Mouse (Mus musculus) urinary bladder, postnatal 25 days (tissue): ENCODE measurements around the gene Hoxc6.

Experiments
- DNase-seq: peaks from one replicate; pipeline ENCODE4 v3.0.0; 2022; ENCODE audit warnings: low spot score

Hoxc6 gene

GRCm38 (mm10) chr15:102969296-102969695 is 28.8 kb upstream of the Hoxc6 start:
- DNase-seq = no peak

DNA sequence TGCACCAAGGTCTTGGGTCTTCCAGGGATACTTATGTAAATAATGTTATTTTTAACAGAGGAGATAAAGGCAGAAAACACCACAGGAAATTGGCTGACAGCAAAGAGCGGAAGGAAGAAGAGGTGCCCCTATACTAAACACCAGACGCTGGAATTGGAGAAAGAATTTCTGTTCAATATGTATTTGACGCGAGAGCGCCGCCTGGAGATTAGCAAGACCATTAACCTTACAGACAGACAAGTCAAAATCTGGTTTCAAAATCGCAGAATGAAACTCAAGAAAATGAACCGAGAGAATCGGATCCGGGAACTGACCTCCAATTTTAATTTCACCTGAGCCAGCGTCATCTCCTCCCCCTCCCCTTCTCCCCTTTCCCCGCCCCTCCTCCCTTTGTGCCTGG is 27.3 kb upstream of the Hoxc6 start:
- DNase-seq = peak; percentile 40

DNA sequence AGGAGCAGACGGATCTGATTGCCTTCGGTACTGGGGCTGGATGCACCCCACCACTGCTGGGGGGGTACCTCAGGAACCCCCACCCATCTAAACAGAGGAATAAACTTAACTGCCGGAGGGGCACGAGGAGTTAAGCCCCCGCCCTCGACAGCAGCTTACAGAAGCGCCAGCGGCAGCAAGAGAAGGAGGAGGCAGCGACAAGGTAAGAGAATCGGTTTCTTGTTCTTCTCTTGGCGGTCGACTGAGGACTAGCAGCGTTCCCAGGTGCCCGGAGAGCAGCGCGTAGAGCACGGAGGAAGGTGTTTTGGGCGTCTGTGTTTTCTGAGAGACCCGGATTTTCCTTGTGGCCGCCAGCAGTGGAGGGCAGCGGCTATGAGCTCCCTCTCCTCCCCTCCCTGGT is 25.8 kb upstream of the Hoxc6 start:
- no peak for DNase-seq

GRCm38 (mm10) chr15:102972753-102973152 is 25.3 kb upstream of the Hoxc6 start:
- no peak for DNase-seq

DNA sequence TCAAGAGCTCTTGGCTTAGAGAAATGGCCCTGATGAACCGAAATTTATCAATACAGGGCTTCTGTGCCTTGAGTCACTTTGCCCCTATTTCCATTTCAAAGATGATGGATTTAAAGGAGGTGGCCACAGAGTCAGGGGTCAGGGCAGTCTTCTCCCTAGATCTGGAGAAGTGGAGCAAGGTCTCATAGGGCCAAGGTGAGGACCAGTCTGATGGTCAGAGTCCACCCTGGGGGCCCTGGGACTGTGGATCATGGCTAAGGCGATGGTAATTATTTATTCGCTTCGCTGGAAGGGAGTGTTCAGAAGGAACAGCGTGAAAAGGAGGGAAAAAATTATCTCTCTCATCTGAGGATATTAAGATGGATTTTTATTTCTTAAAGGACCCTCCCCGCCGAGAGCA is 23.0 kb upstream of the Hoxc6 start:
- DNase-seq = no peak

DNA sequence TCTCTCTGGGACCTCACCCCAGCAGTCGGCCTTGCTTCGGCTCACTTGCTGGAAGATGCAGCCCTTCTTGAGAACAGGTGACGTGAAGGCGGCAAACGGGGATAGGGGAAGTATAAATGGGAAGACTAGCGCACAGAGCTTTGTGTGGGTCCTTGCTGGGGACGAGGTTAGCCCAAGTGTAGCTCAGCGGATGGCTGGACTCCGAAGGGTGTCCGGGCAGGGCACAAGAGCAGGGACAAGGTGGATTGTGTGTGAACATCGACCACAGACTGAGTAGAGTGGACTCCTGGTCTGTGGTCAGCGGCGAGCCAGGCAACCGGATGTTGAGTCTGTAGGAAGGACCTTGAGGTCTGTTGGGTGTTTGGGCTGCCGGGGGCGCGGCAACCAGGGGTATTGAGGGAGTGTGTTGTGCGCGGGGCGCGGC is 22.4 kb upstream of the Hoxc6 start:
- no peak for DNase-seq

- DNase-seq = no peak
Measured at GRCm38 (mm10) chr15:102976171-102976570, 21.9 kb upstream of the Hoxc6 start, which contains the start of gene Hoxc9. Hoxc9 (plus strand) TSS chr15:102976439.

- no peak for DNase-seq
Measured at GRCm38 (mm10) chr15:102976631-102977422, 21.2 kb upstream of the Hoxc6 start.

GRCm38 (mm10) chr15:102977423-102977974 is 20.6 kb upstream of the Hoxc6 start:
- no peak for DNase-seq

GRCm38 (mm10) chr15:102978615-102979515 is 19.2 kb upstream of the Hoxc6 start:
- no peak for DNase-seq

- no peak for DNase-seq
Measured at GRCm38 (mm10) chr15:102979936-102980335, 18.1 kb upstream of the Hoxc6 start.

DNA sequence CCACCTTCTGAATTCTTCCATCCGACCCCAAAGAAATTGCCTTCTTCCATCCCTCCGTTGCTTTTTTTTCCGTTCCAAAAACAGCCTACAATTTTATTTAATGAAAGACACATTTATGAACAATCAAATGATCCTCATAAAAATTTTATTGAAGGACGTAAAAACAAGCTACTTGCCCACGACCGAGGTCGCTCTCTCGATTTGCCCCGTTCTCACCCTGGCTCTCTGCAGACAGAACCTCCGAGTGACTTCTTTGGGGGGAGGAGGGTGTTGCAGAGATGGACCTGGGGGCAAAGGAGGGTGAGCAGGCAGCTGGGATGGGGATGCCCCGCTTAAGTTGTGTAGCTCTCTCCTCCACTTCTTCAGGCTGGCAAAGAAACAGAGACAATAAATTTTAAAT is 17.7 kb upstream of the Hoxc6 start:
- no peak for DNase-seq

GRCm38 (mm10) chr15:102980912-102981311 is 17.1 kb upstream of the Hoxc6 start:
- DNase-seq = no peak

DNA sequence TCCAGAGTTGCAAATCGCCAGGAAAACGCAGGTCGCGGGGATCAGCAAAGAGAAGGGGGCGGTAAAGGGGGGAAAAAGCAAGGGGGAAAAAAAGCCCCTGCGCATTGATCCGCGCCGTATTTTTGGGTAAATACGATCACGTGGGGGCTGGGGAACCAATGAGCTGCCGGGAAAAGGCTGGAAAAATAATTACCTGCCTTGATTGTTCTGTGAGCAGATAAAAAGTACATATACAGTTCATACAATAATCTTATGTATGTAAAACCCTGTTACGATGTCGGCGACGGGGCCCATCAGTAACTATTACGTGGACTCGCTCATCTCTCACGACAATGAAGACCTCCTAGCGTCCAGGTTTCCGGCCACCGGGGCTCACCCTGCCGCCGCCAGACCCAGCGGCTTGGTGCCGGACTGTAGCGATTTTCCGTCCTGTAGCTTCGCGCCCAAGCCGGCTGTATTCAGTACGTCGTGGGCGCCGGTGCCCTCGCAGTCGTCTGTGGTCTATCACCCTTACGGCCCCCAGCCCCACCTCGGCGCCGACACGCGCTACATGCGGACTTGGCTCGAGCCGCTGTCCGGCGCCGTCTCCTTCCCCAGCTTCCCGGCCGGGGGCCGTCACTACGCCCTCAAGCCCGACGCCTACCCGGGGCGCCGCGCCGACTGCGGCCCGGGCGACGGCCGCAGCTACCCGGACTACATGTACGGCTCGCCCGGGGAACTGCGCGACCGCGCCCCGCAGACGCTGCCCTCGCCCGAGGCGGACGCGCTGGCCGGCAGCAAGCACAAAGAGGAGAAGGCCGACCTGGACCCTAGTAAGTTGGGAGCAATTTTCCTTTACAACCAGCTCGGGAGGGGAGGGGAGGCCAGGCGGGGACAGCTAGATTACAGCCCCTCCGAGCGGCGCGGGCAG is 16.4 kb upstream of the Hoxc6 start:
- peak; percentile 34 for DNase-seq

DNA sequence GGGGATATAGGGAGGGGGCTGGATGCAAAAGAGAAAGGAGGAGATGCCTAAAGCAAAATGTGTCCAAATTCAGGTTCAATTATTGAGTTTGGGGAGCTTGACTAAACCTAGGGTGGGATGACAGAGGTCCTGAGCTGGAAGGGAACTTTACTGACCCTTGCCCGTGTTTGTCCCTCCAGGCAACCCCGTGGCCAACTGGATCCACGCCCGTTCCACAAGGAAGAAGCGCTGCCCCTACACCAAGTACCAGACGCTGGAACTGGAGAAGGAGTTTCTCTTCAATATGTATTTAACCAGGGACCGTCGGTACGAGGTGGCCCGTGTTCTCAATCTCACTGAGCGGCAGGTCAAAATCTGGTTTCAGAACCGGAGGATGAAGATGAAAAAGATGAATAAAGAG is 14.3 kb upstream of the Hoxc6 start:
- DNase-seq = no peak

DNA sequence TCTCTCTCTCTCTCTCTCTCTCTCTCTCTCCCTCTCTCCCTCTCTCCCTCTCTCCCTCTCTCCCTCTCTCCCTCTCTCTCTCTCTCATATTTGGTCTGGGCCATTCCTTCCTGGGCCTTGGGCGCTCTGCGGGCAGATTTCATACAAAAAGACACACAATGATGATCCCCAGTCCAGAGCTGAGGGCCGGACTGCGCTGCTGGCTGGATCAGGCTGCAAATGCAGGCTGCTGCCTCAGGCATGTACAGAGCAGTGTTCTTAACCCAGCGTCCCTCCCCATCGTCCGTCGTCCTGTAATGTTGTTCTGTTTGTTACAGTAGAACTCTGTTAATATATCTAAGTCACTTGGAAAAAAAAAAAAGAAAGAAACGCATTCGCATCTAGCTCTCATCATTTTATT is 13.5 kb upstream of the Hoxc6 start:
- no peak for DNase-seq

DNA sequence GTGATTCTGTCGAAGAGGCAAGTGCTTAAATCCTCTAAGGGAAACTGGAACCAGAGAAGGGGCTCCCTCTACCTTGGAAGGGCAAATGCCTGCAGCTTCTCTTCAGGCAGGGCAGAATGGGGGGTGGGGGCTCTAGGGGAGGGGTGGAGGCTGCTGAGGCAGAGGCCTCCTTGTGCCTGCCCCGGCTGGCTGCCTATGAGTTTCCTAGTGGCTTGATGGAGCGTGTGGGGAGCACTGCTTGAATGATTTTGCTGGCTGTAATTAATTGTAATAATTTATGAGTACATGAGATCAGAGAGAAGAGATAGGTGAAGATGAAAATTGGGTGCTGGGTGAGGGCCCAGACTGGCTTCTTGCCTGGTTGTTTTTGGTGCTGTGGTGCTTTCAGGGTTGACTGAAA is 13.1 kb upstream of the Hoxc6 start:
- no peak for DNase-seq

- DNase-seq = peak; percentile 97
Measured at GRCm38 (mm10) chr15:102987124-102987833, 10.8 kb upstream of the Hoxc6 start.

GRCm38 (mm10) chr15:102988078-102988477 is 10.0 kb upstream of the Hoxc6 start:
- no peak for DNase-seq

DNA sequence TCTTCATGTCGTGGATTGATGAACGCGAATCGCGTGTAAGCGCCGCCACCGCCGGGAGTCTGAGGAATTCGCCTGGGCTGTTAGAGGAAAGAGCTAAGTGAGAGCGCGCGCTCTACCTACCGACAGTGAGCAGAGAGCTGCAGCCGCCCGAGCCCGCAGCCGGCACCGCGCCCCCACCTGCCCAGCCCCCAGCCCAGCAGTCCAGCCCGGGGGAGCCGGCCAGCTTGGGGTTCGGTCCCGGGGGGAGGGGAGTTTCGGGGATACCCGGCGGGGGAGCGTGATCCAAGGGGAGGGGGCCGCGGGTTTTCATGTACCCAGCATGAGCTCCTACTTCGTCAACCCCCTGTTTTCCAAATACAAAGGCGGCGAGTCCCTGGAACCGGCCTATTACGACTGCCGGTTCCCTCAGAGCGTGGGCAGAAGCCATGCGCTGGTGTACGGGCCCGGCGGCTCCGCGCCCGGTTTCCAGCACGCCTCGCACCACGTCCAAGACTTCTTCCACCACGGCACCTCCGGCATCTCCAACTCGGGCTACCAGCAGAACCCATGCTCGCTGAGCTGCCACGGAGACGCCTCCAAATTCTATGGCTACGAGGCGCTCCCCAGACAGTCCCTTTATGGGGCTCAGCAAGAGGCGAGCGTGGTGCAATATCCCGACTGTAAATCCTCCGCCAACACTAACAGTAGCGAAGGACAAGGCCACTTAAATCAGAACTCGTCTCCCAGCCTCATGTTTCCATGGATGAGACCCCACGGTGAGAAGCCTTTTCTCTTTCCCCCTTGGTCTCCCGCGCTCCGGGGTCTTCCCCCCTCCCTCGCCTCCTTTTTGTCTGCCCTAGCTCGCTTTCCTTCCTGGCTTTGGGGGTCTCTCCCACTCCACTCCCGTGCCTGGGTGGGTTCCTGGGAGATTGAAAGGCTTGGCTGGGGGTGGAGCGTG is 7.3 kb upstream of the Hoxc6 start, which contains the start of gene Hoxc8:
Gene Hoxc8 (plus strand): TSS at position 147 of the 937 bp plus-strand sequence.
- no peak for DNase-seq
